Mouse (Mus musculus) forebrain, embryonic 10.5 days (tissue): ENCODE data around the gene B4galnt1. TPM values are rescaled to one million over a fixed set of nuclear protein-coding genes. Genes with fewer than 3 reads are reported as not detected.

ENCODE experiments used
- DNase-seq: peaks from one replicate; pipeline ENCODE4 v3.0.0-alpha.2; 2017; ENCODE audit warnings: low spot score; ENCODE audit errors: extremely low spot score
- H3K27ac ChIP-seq: fragments of 300-500 bp; sonication (generic); 2 replicates; pipeline ENCODE4 v1.5.1; 2016; ENCODE audit warnings: mild to moderate bottlenecking
- H3K27me3 ChIP-seq: fragments of 300-500 bp; sonication (generic); 2 replicates; pipeline ENCODE4 v1.6.1; 2016; ENCODE audit warnings: mild to moderate bottlenecking; ENCODE audit not compliant: poor library complexity, severe bottlenecking
- H3K36me3 ChIP-seq: fragments of 300-500 bp; sonication (generic); replicated peaks from 2 replicates; pipeline ENCODE4 v1.6.1; 2016; ENCODE audit warnings: mild to moderate bottlenecking, moderate library complexity
- H3K4me1 ChIP-seq: fragments of 300-500 bp; sonication (generic); 2 replicates; pipeline ENCODE4 v1.6.1; 2016
- H3K4me3 ChIP-seq: fragments of 300-500 bp; sonication (generic); 2 replicates; pipeline ENCODE4 v1.5.1; 2016; ENCODE audit warnings: mild to moderate bottlenecking, moderate library complexity
- H3K9me3 ChIP-seq: fragments of 300-500 bp; sonication (generic); 2 replicates; pipeline ENCODE4 v1.6.1; 2016; ENCODE audit warnings: mild to moderate bottlenecking, moderate library complexity
- WGBS: fragments of 180-500 bp; shearing (Covaris S2); methylation state at CpG from one replicate; pipeline ENCODE4 v1.1.7; 2016; 5-methylcytosine and 5-hydroxymethylcytosine counted together
- polyA plus RNA-seq: library from polyadenylated mRNA; unstranded; fragments of >200 nt; fragmentation: Nextera tagmentation; extraction: Ambion mirVana; gene quantifications from 2 replicates; pipeline ENCODE4 v1.2.1, GENCODE M21; 2016

Gene B4galnt1
- polyA plus RNA-seq, 1 experiment from 2014 or later = 4.0 TPM

DNA sequence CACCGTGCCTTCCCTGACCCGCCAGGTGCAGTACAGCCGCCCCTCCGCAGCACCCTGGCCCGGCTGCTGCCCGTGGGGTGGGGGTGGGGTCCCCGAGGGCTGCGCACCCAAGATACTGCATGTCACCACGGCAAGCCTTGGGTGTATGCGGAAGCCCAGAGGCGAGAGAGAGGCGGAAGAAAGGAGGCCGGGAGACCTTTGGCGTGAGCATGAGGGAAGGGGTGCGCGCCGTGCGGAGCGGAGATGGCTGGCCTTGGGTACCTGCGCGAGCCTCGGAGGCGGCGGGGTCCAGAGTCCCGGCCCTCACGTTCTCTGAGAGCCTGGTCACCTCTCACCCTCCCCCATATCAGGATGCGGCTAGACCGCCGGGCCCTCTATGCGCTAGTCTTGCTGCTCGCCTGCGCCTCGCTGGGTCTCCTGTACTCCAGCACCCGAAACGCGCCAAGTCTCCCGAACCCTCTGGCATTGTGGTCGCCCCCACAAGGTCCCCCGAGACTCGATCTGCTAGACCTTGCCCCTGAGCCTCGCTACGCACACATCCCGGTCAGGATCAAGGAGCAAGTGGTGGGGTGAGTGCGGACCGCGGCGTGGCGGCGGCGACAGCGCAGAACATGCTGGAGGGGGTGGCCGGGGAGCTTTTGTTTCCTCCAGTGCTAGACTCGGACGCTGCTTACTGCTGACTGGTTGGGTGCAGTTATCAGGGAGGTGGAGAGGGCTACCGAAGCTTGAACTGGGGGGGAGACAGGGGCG lies 804 bp downstream of the B4galnt1 start:
- Histone ChIP-seq H3K9me3 (no peaks in the 10 kb centered on the region), H3K36me3 (no peaks in the 10 kb centered on the region), H3K27me3 (peaks cover 80% of the 10 kb centered on the region), H3K27ac (peak overlapping the region; percentile 82), H3K4me3 (peak overlapping the region; percentile 68), H3K4me1 (peaks cover 47% of the 10 kb centered on the region)
- under 1% methylated on average over 56 of the region's 56 CpGs for WGBS
- peak; percentile 65 for DNase-seq

DNA sequence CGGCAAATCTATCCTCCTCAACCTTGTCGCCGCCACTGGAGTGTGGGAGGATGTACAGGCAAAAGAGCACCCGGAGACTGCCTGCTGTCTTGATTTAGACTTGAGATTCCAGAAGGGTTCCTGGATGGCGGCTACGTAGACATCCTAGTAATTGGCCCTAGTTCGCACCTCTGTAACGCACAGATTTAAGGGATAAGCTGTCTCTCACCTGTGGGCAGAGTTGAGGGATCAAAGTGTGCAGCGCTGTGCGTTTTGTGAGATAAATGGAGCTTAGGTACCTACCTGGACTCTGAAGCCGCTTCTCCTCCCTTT lies 1.3 kb downstream of the B4galnt1 start:
- WGBS = 1% methylated on average over 11 of the region's 11 CpGs
- DNase-seq = no peak
- Histone ChIP-seq H3K4me3 (peak overlapping the region; percentile 68), H3K36me3 (no peaks in the 10 kb centered on the region), H3K9me3 (no peaks in the 10 kb centered on the region), H3K27me3 (peaks cover 85% of the 10 kb centered on the region), H3K4me1 (peaks cover 52% of the 10 kb centered on the region), H3K27ac (peak overlapping the region; percentile 82; the same call in 1 of the 2 replicates)

- Histone ChIP-seq H3K27ac (no peak overlapping the region), H3K36me3 (no peaks in the 10 kb centered on the region), H3K9me3 (no peaks in the 10 kb centered on the region), H3K27me3 (peaks cover 91% of the 10 kb centered on the region), H3K4me3 (peak overlapping the region; percentile 68), H3K4me1 (peaks cover 53% of the 10 kb centered on the region)
- DNase-seq = no peak
- 23% methylated on average over 15 of the region's 15 CpGs for WGBS
These were observed 2.0 kb downstream of the B4galnt1 start for GRCm38 (mm10) chr10:127166771-127167613.

DNA sequence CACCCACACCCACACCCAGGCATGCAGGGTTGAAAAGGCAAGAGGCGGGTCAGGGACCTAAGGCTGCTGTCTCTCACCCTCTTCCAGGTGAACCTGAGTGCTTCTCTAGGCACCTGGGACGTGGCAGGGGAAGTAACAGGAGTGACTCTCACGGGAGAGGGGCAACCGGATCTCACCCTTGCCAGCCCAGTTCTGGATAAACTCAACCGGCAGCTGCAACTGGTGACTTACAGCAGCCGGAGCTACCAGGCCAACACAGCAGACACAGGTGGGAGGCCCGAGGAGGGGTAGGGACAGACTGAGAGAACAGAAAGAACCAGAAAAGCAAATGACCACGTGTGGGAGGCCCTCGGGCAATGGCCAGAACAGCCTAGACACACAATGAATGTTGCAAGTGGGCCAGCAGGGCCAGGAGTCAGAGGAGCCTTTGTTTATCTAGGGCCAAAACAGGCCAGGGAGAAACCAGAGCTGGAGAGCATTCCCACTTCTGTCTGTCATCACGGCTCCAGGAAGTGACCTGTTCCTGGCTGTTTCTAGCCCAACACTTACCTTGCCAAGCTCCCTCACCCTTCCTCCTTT lies 2.7 kb downstream of the B4galnt1 start:
- no peak for DNase-seq
- H3K9me3 ChIP-seq = no peaks in the 10 kb centered on the region
- H3K4me1 ChIP-seq = peaks cover 53% of the 10 kb centered on the region
- H3K36me3 ChIP-seq = no peaks in the 10 kb centered on the region
- H3K27ac ChIP-seq = no peak overlapping the region
- no peak overlapping the region for H3K4me3 ChIP-seq
- 50% methylated on average over 10 of the region's 10 CpGs for WGBS
- peaks cover 95% of the 10 kb centered on the region for H3K27me3 ChIP-seq

DNA sequence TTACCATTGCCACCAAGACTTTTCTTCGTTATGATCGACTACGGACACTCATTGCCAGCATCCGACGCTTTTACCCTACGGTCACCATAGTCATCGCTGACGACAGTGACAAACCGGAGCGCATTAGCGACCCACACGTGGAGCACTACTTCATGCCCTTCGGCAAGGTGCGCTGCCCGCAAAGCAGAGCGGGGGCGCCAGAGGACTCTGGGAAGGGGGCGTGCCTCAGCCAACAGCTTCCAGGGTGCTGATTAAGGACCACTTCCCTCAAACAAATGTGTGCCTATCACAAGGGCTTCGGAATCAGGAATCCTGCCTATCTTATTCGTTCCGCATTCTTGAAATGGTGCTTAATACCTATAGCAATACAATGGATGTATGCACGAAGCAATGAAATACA lies 5.0 kb downstream of the B4galnt1 start:
- DNase-seq = peak; percentile 57
- no peak overlapping the region for H3K27ac ChIP-seq
- H3K4me1 ChIP-seq = peaks cover 47% of the 10 kb centered on the region
- WGBS = under 1% methylated on average over 22 of the region's 22 CpGs
- H3K36me3 ChIP-seq = no peaks in the 10 kb centered on the region
- H3K9me3 ChIP-seq = no peaks in the 10 kb centered on the region
- peaks cover 90% of the 10 kb centered on the region for H3K27me3 ChIP-seq
- peak overlapping the region; percentile 52 for H3K4me3 ChIP-seq

DNA sequence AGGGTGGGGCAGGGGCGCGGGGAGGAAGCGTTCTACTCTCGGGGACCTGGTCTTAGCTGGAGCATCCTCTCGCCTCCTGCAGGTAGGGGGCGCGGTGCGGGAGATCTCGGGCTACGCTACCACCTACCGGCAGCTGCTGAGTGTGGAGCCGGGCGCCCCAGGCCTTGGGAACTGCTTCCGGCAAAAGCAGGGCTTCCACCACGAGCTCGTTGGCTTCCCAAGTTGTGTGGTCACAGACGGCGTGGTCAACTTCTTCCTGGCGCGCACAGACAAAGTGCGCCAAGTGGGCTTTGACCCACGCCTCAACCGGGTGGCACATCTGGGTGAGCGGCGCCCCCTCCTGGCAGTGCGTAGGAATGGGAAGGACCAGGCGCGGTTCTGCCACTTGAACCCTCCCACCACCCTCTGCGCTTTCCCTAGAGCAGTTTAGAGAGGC lies 5.8 kb downstream of the B4galnt1 start:
- Histone ChIP-seq H3K27me3 (peaks cover 86% of the 10 kb centered on the region), H3K9me3 (no peaks in the 10 kb centered on the region), H3K4me1 (peaks cover 38% of the 10 kb centered on the region), H3K27ac (peak overlapping the region; percentile 76), H3K36me3 (no peaks in the 10 kb centered on the region), H3K4me3 (peak overlapping the region; percentile 52)
- under 1% methylated on average over 29 of the region's 29 CpGs for WGBS
- DNase-seq = peak; percentile 84

- no peak overlapping the region for H3K4me3 ChIP-seq
- no peak for DNase-seq
- no peaks in the 10 kb centered on the region for H3K36me3 ChIP-seq
- H3K9me3 ChIP-seq = no peaks in the 10 kb centered on the region
- no peak overlapping the region for H3K27ac ChIP-seq
- H3K27me3 ChIP-seq = peaks cover 86% of the 10 kb centered on the region
- WGBS = 90% methylated on average over 15 of the region's 15 CpGs
- peaks cover 35% of the 10 kb centered on the region for H3K4me1 ChIP-seq
These were observed 6.7 kb downstream of the B4galnt1 start for GRCm38 (mm10) chr10:127171631-127172200.

DNA sequence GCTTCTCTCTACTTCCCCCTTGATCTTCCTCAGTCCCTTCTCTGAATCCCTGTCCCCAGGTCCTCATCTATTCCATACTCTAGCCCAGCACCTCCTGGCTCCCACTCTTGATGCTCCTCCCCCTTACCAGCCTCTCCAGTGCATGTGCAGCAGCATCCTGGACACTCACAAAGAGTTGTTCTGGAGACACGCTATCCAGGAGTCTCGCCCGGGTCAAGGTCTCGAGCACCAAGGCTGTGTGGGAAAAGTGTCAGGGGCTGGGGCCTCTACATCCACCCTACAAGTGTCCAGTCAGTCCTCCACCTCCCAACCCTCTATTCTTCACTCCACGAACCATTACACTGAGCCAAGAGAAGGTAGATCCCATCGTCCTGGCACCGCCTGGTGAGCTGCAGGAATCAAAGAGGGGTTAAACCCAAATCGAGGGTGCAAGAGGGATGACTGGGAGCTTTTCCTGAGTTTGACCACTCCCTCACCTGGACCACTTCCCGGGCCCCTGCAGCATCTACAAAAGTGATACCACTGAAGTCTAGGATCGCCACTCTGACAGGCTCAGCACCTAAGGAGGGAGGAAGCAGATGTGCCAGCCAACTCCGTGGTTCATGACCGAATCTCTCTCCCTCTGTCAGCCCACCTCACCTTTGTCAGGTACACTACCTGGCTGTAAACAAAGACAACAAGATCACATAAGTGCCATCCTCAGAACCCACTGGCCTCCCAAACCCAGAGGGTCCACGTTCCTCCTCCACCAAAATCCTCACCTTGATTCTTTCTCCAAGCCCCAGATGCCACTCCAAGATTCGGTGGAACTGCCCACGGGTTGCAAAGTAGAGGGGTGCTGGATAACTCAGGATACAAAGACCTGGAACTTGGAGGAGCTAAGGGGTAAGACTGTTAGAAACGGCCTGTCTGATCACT lies 8.4 kb downstream of the B4galnt1 start:
- 87% methylated on average over 16 of the region's 16 CpGs for WGBS

GRCm38 (mm10) chr10:127174170-127174569 lies 9.1 kb downstream of the B4galnt1 start:
- Histone ChIP-seq H3K27ac (no peak overlapping the region), H3K4me3 (no peak overlapping the region), H3K27me3 (peaks cover 86% of the 10 kb centered on the region), H3K4me1 (peaks cover 49% of the 10 kb centered on the region), H3K36me3 (no peaks in the 10 kb centered on the region), H3K9me3 (no peaks in the 10 kb centered on the region)
- DNase-seq = no peak
- 91% methylated on average over 7 of the region's 7 CpGs for WGBS

More for the DNA sequence above, 8.4 kb downstream of the B4galnt1 start:
- peaks cover 86% of the 10 kb centered on the region for H3K27me3 ChIP-seq
- H3K27ac ChIP-seq = no peak overlapping the region
- no peaks in the 10 kb centered on the region for H3K9me3 ChIP-seq
- no peaks in the 10 kb centered on the region for H3K36me3 ChIP-seq
- H3K4me3 ChIP-seq = no peak overlapping the region
- peaks cover 42% of the 10 kb centered on the region for H3K4me1 ChIP-seq
- no peak for DNase-seq

GRCm38 (mm10) chr10:127176228-127176627 lies 11.2 kb downstream of the B4galnt1 start:
- Histone ChIP-seq H3K27me3 (peaks cover 86% of the 10 kb centered on the region), H3K4me1 (peaks cover 48% of the 10 kb centered on the region), H3K27ac (no peak overlapping the region), H3K4me3 (peak overlapping the region; percentile 35), H3K9me3 (no peaks in the 10 kb centered on the region), H3K36me3 (no peaks in the 10 kb centered on the region)
- 39% methylated on average over 3 of the region's 3 CpGs for WGBS
- DNase-seq = no peak

- H3K36me3 ChIP-seq = no peaks in the 10 kb centered on the region
- peak overlapping the region; percentile 35 for H3K4me3 ChIP-seq
- peaks cover 45% of the 10 kb centered on the region for H3K4me1 ChIP-seq
- no peaks in the 10 kb centered on the region for H3K9me3 ChIP-seq
- 6% methylated on average over 7 of the region's 7 CpGs for WGBS
- no peak for DNase-seq
- H3K27me3 ChIP-seq = peaks cover 86% of the 10 kb centered on the region
- no peak overlapping the region for H3K27ac ChIP-seq
These were observed 11.7 kb downstream of the B4galnt1 start for GRCm38 (mm10) chr10:127176756-127177155.

- Histone ChIP-seq H3K36me3 (no peaks in the 10 kb centered on the region), H3K4me3 (peak overlapping the region; percentile 48), H3K4me1 (peaks cover 45% of the 10 kb centered on the region), H3K9me3 (no peaks in the 10 kb centered on the region), H3K27me3 (peaks cover 86% of the 10 kb centered on the region), H3K27ac (no peak overlapping the region)
- WGBS = 25% methylated on average over 9 of the region's 9 CpGs
- DNase-seq = no peak
These were observed 12.2 kb downstream of the B4galnt1 start for GRCm38 (mm10) chr10:127177235-127177634.
